Mouse (Mus musculus): ENCODE measurements at regions not wholly inside any gene's neighbourhood (a gene's known extent, or its start where the extent isn't known, plus 50 kb on each side); places are given as distances from the start of the nearest gene placed in this dataset.

DNA sequence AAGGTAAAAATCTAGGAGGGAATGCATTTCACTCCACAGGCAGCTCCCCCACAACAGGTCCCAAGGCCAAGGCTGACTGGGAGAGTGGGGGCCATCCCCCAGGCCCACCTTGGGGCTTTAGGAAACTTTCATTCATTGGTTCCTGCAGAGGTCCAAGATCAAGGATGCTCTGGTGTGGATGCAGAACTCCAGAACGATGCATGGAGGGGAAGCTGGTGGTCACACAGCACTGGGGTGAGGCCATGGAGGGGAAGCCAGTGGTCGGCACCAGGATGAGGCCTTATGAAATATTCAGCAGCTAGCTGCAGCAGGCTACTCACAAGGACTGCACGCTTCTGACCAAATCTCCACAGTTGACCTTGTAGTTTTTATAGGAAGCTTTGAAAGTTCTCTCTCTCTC, 279.7 kb downstream of the Cdh26 start:
- no peak for TF ChIP-seq POLR2A (IDR thresholded peaks at IDR 0.05; ENCODE audit: insufficient read depth, low read depth, low read length)
- no peak for TF ChIP-seq CTCF (IDR thresholded peaks at IDR 0.05; ENCODE audit: insufficient read depth, low read depth, low read length)
